Mouse (Mus musculus): ENCODE data around the gene Ptprt. TPM values are rescaled to one million over a fixed set of nuclear protein-coding genes. Genes with fewer than 3 reads are reported as not detected.

Gene Ptprt
- polyA plus RNA-seq, 1 experiment = not detected

DNA sequence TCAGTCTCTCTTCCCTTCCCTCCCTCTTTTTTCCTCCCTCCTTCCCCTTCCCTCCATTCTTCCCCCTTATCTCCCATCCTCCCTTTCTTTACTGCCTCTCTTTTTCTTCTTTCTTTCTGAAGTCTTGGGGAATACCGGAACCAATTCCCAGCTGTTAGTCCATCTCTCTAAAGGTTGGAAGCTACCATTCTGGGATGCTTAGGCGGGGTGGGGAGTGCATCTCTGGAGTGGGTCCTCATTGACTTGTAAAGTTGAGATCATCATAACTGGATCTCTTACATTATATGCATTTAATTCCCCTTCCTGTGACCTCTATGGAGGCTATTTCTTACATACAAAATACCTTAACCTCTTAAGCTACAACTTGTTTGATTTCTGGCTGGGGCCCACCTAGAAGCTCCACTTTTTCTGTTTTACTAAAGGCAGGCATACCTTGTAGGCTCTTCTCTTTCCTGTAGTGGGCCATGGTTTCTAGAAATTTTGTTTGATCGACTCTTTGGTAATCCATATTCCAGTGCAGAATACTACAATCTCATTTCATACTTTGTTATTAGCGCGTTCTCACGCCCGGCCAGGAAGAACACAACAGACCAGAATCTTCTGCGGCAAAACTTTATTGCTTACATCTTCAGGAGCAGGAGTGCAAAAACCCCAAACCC lies 1149.7 kb downstream of the Ptprt start:
- Histone ChIP-seq H3K4me1 (ENCODE audit: control insufficient read depth, insufficient read depth, low read length) (no peaks in the 10 kb centered on the region), H3K27ac (ENCODE audit: insufficient read depth, low read depth, low read length) (no peak overlapping the region), H3K4me3 (ENCODE audit: insufficient read depth, low read length) (peak overlapping the region; percentile 36)
- TF ChIP-seq CTCF (IDR thresholded peaks at IDR 0.05; ENCODE audit: low read depth, low read length) (no peak), POLR2A (IDR thresholded peaks at IDR 0.05; ENCODE audit: borderline replicate concordance, low read depth, low read length) (no peak)

GRCm38 (mm10) chr2:161499097-161499899 lies 1161.6 kb downstream of the Ptprt start:
- Histone ChIP-seq H3K4me3 (ENCODE audit: insufficient read depth, low read length) (no peak overlapping the region), H3K4me1 (ENCODE audit: control insufficient read depth, insufficient read depth, low read length) (no peaks in the 10 kb centered on the region), H3K27ac (ENCODE audit: insufficient read depth, low read depth, low read length) (no peak overlapping the region)
- no peak for TF ChIP-seq CTCF (IDR thresholded peaks at IDR 0.05; ENCODE audit: low read depth, low read length)

DNA sequence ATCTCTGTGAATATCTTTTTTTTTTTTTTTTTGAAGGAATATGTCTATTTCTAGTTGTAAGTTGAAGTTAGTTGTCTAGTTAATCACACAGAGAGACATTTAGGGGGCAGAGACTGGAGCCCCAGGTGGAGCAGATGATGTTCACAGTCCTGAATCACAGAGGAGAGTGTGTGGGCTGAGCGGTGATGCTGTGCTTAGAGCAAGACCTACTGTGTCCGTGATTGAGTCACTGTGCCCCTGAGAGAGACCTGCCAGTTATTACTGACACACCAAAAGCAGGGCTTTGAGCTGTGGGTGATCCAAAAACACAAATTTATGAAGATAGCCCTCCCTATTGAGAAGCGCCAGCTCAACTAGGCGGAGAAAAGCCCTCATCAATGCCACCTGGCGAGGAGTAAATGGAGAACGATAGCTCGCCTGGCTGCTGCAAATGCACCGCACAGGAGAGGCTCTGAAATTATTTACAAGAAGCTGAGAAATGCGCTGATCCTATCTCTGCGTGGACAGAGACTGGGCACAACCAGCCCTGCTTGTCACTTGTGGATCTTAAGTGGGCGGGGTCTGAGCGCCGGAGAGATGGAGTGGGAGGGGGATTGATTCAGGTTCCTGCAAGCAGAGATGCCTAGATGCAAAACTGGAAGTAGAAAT lies 1162.4 kb downstream of the Ptprt start:
- TF ChIP-seq POLR2A (IDR thresholded peaks at IDR 0.05; ENCODE audit: borderline replicate concordance, low read depth, low read length) = no peak
- no peak for TF ChIP-seq CTCF (IDR thresholded peaks at IDR 0.05; ENCODE audit: low read depth, low read length)
- Histone ChIP-seq H3K27ac (ENCODE audit: insufficient read depth, low read depth, low read length) (no peak overlapping the region), H3K4me1 (ENCODE audit: control insufficient read depth, insufficient read depth, low read length) (no peaks in the 10 kb centered on the region), H3K4me3 (ENCODE audit: insufficient read depth, low read length) (no peak overlapping the region)

DNA sequence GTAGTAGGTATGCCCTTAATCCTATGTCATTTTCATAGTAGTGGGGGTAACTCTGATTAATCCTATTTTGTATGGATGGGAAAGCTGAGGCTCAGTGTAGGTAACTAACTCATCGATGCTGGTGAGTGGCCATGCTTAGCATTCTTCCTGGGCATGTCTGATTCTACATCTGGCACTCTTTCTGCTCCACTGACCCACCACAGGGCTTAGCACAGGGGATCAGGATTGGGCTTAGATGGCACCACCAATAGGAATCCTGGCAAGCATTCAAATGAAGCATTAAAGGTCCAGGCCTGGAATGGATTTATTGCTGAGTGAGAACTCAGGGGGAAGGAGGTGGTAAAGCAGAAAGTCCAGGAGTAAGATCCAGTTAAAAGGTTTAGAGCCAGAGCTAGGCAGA lies 1179.2 kb downstream of the Ptprt start:
- no peaks in the 10 kb centered on the region for H3K4me1 ChIP-seq (ENCODE audit: control insufficient read depth, insufficient read depth, low read length)
- H3K4me3 ChIP-seq (ENCODE audit: insufficient read depth, low read length) = no peak overlapping the region
- H3K27ac ChIP-seq (ENCODE audit: insufficient read depth, low read depth, low read length) = no peak overlapping the region
- TF ChIP-seq CTCF (IDR thresholded peaks at IDR 0.05; ENCODE audit: low read depth, low read length) = no peak
- no peak for TF ChIP-seq POLR2A (IDR thresholded peaks at IDR 0.05; ENCODE audit: borderline replicate concordance, low read depth, low read length)

DNA sequence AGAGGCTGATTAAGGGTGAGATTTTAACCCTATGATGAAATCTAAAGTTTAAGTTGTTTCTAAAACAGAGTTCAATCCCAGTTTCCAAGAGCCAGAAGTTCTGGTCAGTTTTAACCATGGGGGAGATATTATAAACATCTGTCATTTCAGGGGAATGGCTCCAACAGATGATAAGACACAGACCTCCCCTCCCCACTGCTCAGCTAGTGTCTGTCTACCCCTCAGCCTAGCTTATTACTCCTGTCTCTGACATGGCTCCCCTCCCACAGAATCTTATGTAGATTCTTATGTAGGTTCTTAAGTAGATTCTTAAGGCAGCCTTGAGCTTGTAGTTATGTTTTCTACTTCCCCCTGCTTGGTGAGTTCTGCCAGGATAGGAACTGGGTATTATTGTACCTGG lies 1180.5 kb downstream of the Ptprt start:
- Histone ChIP-seq H3K4me3 (ENCODE audit: insufficient read depth, low read length) (no peak overlapping the region), H3K27ac (ENCODE audit: insufficient read depth, low read depth, low read length) (no peak overlapping the region), H3K4me1 (ENCODE audit: control insufficient read depth, insufficient read depth, low read length) (no peaks in the 10 kb centered on the region)
- no peak for TF ChIP-seq CTCF (IDR thresholded peaks at IDR 0.05; ENCODE audit: low read depth, low read length)
- no peak for TF ChIP-seq POLR2A (IDR thresholded peaks at IDR 0.05; ENCODE audit: borderline replicate concordance, low read depth, low read length)
